ENCODE assay signal across 19 mouse cellular contexts in genomic region chr17:12228471-12228870, GRCm38 (mm10).
A peak's percentile ranks its signal among the peaks of the same experiment; 100 is the strongest.
DNase-seq lines count a peak whose midpoint lies in the region; ATAC-seq and TF ChIP-seq lines count a peak whose summit lies in the region.
"Had no signal": no experiment of that assay in that cellular context is flagged by ENCODE, and none has a peak within 500 bp of the region (broad histone marks: within the 10 kb centered on the region; RNA-seq: fewer than 3 reads in every experiment).

No protein-coding gene starts in this region.

- ATAC-seq in midbrain, embryonic 11.5 days (ENCODE audit: low FRiP score), result no peak
- no peak for ATAC-seq in midbrain, embryonic 14.5 days (ENCODE audit: low FRiP score, low TSS enrichment)
- ATAC-seq in CD4-positive, CD25-positive, alpha-beta regulatory T cell, adult 4 months, result no peak
- ATAC-seq: forebrain, embryonic 14.5 days; intestine, embryonic 16.5 days had no signal

- H3K27me3 ChIP-seq in midbrain, embryonic 11.5 days (ENCODE audit: control insufficient read depth, insufficient read depth, low read length), result no peaks in the 10 kb centered on the region
- H3K27me3 ChIP-seq in midbrain, embryonic 14.5 days (ENCODE audit: control insufficient read depth, insufficient read depth, low read length), result no peaks in the 10 kb centered on the region
- no peaks in the 10 kb centered on the region for H3K27me3 ChIP-seq in cerebellum, adult 2 months (ENCODE audit: control insufficient read depth, insufficient read depth, low read length)
- H3K27me3 ChIP-seq: embryonic facial prominence, embryonic 15.5 days; heart, embryonic 13.5 days; hindbrain, embryonic 15.5 days had no signal

- H3K27ac ChIP-seq in midbrain, embryonic 11.5 days (ENCODE audit: low read depth, low read length), result no peak overlapping the region
- no peak overlapping the region for H3K27ac ChIP-seq in midbrain, embryonic 14.5 days (replicated peaks; ENCODE audit: low read depth, low read length)
- H3K27ac ChIP-seq in cerebellum, adult 2 months (ENCODE audit: insufficient read depth, low read length), result peak overlapping the region; percentile 79
- H3K27ac ChIP-seq: embryonic facial prominence, embryonic 15.5 days; forebrain, embryonic 10.5 days; gastrocnemius, adult 2 months; hindbrain, embryonic 15.5 days had no signal

- no peaks in the 10 kb centered on the region for H3K4me1 ChIP-seq in midbrain, embryonic 11.5 days (ENCODE audit: control insufficient read depth, insufficient read depth, low read length)
- H3K4me1 ChIP-seq in midbrain, embryonic 14.5 days (ENCODE audit: control insufficient read depth, insufficient read depth, low read length), result no peaks in the 10 kb centered on the region
- H3K4me1 ChIP-seq in cerebellum, adult 2 months (ENCODE audit: control insufficient read depth, insufficient read depth, low read length), result peaks cover 40% of the 10 kb centered on the region

- H3K4me3 ChIP-seq in midbrain, embryonic 11.5 days (ENCODE audit: low read depth, low read length), result no peak overlapping the region
- no peak overlapping the region for H3K4me3 ChIP-seq in midbrain, embryonic 14.5 days (replicated peaks; ENCODE audit: low read depth, low read length)
- H3K4me3 ChIP-seq in cerebellum, adult 2 months (replicated peaks; ENCODE audit: insufficient read depth, low read depth, low read length), result no peak overlapping the region
- H3K4me3 ChIP-seq: embryonic facial prominence, embryonic 15.5 days; erythroblast, embryonic 14.5 days; forebrain, embryonic 10.5 days; gastrocnemius, adult 2 months; heart, embryonic 13.5 days; hindbrain, embryonic 15.5 days had no signal

- no peak for TF ChIP-seq POLR2A in cerebellum, adult 2 months (IDR thresholded peaks at IDR 0.05; ENCODE audit: borderline replicate concordance, insufficient read depth, low read length)

- TF ChIP-seq CTCF in cerebellum, adult 2 months (IDR thresholded peaks at IDR 0.05; ENCODE audit: borderline replicate concordance, insufficient read depth, low read depth, low read length), result no peak

- H3K9ac ChIP-seq in midbrain, embryonic 11.5 days (ENCODE audit: low read length), result no peak overlapping the region
- H3K9ac ChIP-seq in midbrain, embryonic 14.5 days (replicated peaks; ENCODE audit: low read length), result no peak overlapping the region
- H3K9ac ChIP-seq: embryonic facial prominence, embryonic 15.5 days; heart, embryonic 13.5 days; hindbrain, embryonic 15.5 days had no signal

- peak; percentile 53 for DNase-seq in midbrain, embryonic 11.5 days (ENCODE audit: low spot score, missing footprints)
- DNase-seq in midbrain, embryonic 14.5 days, result no peak
- DNase-seq in cerebellum, adult 2 months, result peak; percentile 60 to 77
- peak; percentile 65 to 69 for DNase-seq in cerebellum, postnatal 25 days
- no peak for DNase-seq in adrenal gland, adult 2 months
- DNase-seq: adrenal gland, postnatal 10 days; embryo, embryonic 11 days; gastrocnemius, adult 2 months; gastrocnemius, postnatal 36 days; heart, adult 11 months; heart, postnatal 36 days had no signal

- H3K4me2 ChIP-seq in midbrain, embryonic 11.5 days, result no peak overlapping the region
- H3K4me2 ChIP-seq in midbrain, embryonic 14.5 days (ENCODE audit: low read length), result no peak overlapping the region
- H3K4me2 ChIP-seq: embryonic facial prominence, embryonic 15.5 days; heart, embryonic 13.5 days; hindbrain, embryonic 15.5 days had no signal

- H3K9me3 ChIP-seq in midbrain, embryonic 11.5 days (ENCODE audit: control insufficient read depth, low read length), result no peaks in the 10 kb centered on the region
- H3K9me3 ChIP-seq in midbrain, embryonic 14.5 days (ENCODE audit: control insufficient read depth, low read length), result no peaks in the 10 kb centered on the region
- H3K9me3 ChIP-seq: embryonic facial prominence, embryonic 15.5 days; forebrain, embryonic 10.5 days; heart, embryonic 13.5 days; hindbrain, embryonic 15.5 days had no signal

- H3K36me3 ChIP-seq in midbrain, embryonic 11.5 days (ENCODE audit: control insufficient read depth, insufficient read depth, low read length), result peaks cover 7% of the 10 kb centered on the region
- peaks cover 70% of the 10 kb centered on the region for H3K36me3 ChIP-seq in midbrain, embryonic 14.5 days (ENCODE audit: control insufficient read depth, insufficient read depth, low read length)

- WGBS in midbrain, embryonic 11.5 days, result 89% methylated on average over 7 of the region's 7 CpGs
- WGBS in midbrain, embryonic 14.5 days, result 94% methylated on average over 7 of the region's 7 CpGs
- WGBS in cerebellum, adult 2 months, result 22% methylated on average over 7 of the region's 7 CpGs

Comparison
In these comparisons a context has a peak if more than half of its experiments do, and no peak if none do; other contexts are left out.
1. DNase-seq: peak in midbrain, embryonic 11.5 days (single experiment), cerebellum, adult 2 months (2 of 2) and cerebellum, postnatal 25 days (2 of 2); none in midbrain, embryonic 14.5 days (single experiment) and adrenal gland, adult 2 months (single experiment).